Mouse (Mus musculus): Measurements from ENCODE around the gene 1700122O11Rik. TPM values are rescaled to one million over a fixed set of nuclear protein-coding genes. Genes with fewer than 3 reads are reported as not detected.

The 1700122O11Rik gene
- total RNA-seq, 2 experiments from 2014 or later = not detected

Other genes starting within 250 kb of the 1700122O11Rik start
- 10 to 100 TPM in 1 of 2 experiments, 1 to 10 TPM in 1; 7.2 to 10.0 TPM for gene Mdfi, start 203.6 kb downstream of the 1700122O11Rik start, total RNA-seq (2021)
- 10 to 100 TPM; 10.2 to 16.1 TPM for gene Foxp4, start 113.6 kb downstream of the 1700122O11Rik start, total RNA-seq (2021)
- not detected for gene 1700067P10Rik, start 51.0 kb upstream of the 1700122O11Rik start, total RNA-seq (2021)
- not detected for gene 9830107B12Rik, start 108.0 kb upstream of the 1700122O11Rik start, total RNA-seq (2021)
- gene A530064D06Rik, start 129.0 kb upstream of the 1700122O11Rik start, total RNA-seq (2021) = under 1 TPM in 1 of 2 experiments, not detected in 1; 0.23 TPM
- under 1 TPM in 1 of 2 experiments, not detected in 1; 0.11 TPM for gene Trem1, start 194.5 kb upstream of the 1700122O11Rik start, total RNA-seq (2021)
- under 1 TPM in 1 of 2 experiments, not detected in 1; 0.27 TPM for gene Trem3, start 209.5 kb upstream of the 1700122O11Rik start, total RNA-seq (2021)
- gene Treml4, start 226.0 kb upstream of the 1700122O11Rik start, total RNA-seq (2021) = under 1 TPM in 1 of 2 experiments, not detected in 1; 0.36 TPM

Data from gastrocnemius, postnatal 10 days (tissue).